In genomic region chr2:158120211-158120610, GRCm38 (mm10) we compare ENCODE assay signal across 19 mouse cellular contexts.
"Had no signal": no experiment of that assay in that cellular context is flagged by ENCODE, and none has a peak within 500 bp of the region (broad histone marks: within the 10 kb centered on the region; RNA-seq: fewer than 3 reads in every experiment).

No protein-coding gene starts in this region.

- H3K9ac ChIP-seq: lung, embryonic 14.5 days; midbrain, embryonic 12.5 days; neural tube, embryonic 13.5 days; neural tube, embryonic 15.5 days had no signal

- H3K27me3 ChIP-seq: midbrain, embryonic 12.5 days; neural tube, embryonic 13.5 days; neural tube, embryonic 15.5 days had no signal

- H3K27ac ChIP-seq: midbrain, embryonic 10.5 days; midbrain, embryonic 12.5 days; neural tube, embryonic 13.5 days; neural tube, embryonic 15.5 days had no signal

- H3K36me3 ChIP-seq: midbrain, embryonic 10.5 days; midbrain, embryonic 12.5 days; neural tube, embryonic 13.5 days; neural tube, embryonic 15.5 days had no signal

- DNase-seq: lung, adult 18-20 months; lung, embryonic 14.5 days; lung, postnatal 10 days; lung, postnatal 4 days; midbrain, embryonic 14.5 days; retina, postnatal 1 day; right cerebral cortex, adult 18-20 months; right cerebral cortex, postnatal 25 days; right cerebral cortex, postnatal 4 days; spleen, adult 18-20 months; thymus, adult 18-20 months; thymus, postnatal 14 days; thymus, postnatal 36 days had no signal

- H3K9me3 ChIP-seq: midbrain, embryonic 10.5 days; midbrain, embryonic 12.5 days; neural tube, embryonic 13.5 days; neural tube, embryonic 15.5 days had no signal

- H3K4me3 ChIP-seq: midbrain, embryonic 10.5 days; midbrain, embryonic 12.5 days; myocyte; neural tube, embryonic 13.5 days; neural tube, embryonic 15.5 days had no signal

- ATAC-seq: midbrain, embryonic 16.5 days had no signal

- H3K4me2 ChIP-seq: lung, embryonic 14.5 days; midbrain, embryonic 12.5 days; neural tube, embryonic 13.5 days; neural tube, embryonic 15.5 days had no signal
